Mouse (Mus musculus) mouse trophoblast stem cell (cell line): ENCODE results near the gene Grm3.

Experiments used
- in situ Hi-C, 2 experiments: fragments of 300-500 bp; cut with MseI, MboI; formaldehyde crosslinking; loops; 2 replicates in 1 of 2; 3 replicates in 1 of 2; pipeline ENCODE4 v1.15.1; 2025

Grm3 gene

GRCm38 (mm10) chr5:9724956-9725600 is at the start of gene Grm3:
Gene Grm3 (minus strand): TSS chr5:9725170.
- in situ Hi-C loops: no loop called here

DNA sequence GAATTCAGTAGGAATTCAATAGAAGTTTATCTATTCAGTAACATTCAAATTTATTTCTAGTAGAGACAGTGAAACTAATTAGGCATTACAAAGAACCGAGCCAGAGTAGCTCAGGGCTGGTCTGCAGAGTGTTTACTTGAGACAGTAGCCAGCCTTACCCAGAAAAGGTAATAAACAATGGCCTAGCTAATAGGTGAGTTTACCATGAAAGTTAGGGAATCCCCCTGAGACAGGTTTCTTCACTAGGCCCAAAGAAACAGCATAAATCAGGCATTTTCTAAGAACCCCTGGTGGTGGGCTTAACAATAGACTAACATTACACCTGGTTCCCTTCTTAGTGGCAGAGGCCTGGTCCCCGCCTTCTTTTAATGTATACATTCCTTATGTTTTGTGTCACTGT is 30.8 kb upstream of the Grm3 start:
- in situ Hi-C loops: no loop called here

DNA sequence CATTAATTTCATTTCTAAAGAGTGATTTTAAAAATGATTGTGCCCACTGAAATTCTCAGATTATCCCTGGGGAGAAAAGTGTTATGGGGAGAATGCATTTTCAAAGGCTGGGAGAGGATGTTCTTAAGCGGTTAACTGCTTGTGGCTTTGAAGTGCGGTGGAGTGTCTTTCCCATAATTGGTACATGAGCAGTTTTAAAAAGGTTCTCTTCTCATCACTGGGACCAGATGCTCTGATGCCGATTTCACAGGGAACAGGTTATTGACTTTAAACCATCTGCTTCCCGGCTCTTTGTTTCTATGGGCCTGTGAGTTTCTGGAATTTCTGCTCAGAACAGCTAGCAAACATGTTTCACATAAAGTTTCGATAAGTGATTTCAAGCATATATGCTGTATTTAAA is 23.2 kb upstream of the Grm3 start:
- in situ Hi-C loops: no loop called here

- in situ Hi-C loops: no loop called here
Observed at GRCm38 (mm10) chr5:9744120-9744519, 19.1 kb upstream of the Grm3 start.

GRCm38 (mm10) chr5:9725601-9726268 is 765 bp upstream of the Grm3 start:
- in situ Hi-C loops: no loop called here

- in situ Hi-C loops: no loop called here
Observed at GRCm38 (mm10) chr5:9724287-9724955, 549 bp downstream of the Grm3 start.

DNA sequence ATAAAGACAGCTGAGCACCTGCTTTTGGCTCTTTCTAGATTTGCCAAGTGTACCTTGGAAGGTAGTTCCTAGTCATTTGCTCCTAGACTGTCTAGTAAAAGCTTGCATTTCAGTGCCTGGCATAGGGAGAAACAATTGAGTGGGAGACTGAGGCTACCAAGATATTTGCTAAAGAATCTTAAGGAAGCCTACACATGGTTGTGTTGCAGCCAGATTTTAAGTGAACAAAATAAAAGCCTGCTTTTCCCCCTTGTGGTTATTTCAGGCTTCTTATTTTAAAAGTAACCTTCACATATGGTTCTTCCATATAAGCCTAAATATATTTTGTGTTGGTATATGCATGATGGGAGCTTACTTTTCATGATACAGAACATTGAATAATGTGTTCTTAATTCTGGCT is 3.8 kb downstream of the Grm3 start:
- in situ Hi-C loops: no loop called here

- in situ Hi-C loops: no loop called here
Observed at GRCm38 (mm10) chr5:9716295-9716694, 8.7 kb downstream of the Grm3 start.

DNA sequence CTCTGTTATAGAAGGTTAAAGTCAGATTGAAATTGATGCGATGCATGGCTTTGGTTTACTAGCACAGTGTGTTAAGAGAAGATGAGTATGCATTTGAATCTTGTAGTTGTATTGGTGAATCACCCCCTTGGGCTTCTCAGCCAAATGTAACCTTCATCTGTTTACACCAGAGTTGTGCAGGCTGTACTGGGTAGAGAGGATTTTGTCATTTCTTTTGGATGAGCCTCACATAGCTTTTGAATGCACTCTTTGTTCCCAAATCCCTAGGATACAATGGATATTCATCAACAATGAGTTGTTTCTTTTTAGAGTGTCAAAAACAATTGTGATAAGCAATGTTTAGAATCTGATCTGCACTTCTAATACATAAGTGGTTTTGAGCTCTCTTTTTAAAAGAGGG is 17.9 kb downstream of the Grm3 start:
- in situ Hi-C loops: no loop called here

DNA sequence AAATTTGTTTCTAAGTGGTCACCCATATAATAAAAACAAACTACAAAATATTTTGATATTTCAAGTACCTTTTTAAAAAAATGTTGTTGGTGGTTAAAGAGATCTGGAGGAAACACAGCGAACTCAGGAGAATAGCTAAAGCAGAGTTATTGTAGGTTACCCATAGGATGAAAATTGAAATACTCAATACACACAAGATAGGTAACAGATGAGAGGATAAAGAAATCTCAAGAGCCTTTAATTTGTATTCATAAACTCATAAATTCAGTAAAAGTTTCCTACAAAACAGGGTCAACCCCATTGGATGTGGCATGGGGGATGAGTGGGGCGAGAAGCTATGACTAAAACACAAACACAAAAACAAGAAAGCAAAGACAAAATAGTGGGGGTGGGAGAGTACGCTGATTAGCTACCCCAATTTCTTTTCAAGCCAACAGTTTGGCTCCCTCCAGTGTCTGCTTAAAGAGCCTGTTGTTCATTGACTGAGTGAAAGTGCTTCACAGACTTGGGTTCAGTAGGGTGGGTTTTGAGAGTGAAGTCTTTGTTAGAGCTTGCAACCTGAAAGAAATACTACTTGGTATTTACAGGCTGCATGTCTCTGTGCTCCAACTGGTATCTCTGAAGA is 21.5 kb downstream of the Grm3 start:
- in situ Hi-C loops: no loop called here

DNA sequence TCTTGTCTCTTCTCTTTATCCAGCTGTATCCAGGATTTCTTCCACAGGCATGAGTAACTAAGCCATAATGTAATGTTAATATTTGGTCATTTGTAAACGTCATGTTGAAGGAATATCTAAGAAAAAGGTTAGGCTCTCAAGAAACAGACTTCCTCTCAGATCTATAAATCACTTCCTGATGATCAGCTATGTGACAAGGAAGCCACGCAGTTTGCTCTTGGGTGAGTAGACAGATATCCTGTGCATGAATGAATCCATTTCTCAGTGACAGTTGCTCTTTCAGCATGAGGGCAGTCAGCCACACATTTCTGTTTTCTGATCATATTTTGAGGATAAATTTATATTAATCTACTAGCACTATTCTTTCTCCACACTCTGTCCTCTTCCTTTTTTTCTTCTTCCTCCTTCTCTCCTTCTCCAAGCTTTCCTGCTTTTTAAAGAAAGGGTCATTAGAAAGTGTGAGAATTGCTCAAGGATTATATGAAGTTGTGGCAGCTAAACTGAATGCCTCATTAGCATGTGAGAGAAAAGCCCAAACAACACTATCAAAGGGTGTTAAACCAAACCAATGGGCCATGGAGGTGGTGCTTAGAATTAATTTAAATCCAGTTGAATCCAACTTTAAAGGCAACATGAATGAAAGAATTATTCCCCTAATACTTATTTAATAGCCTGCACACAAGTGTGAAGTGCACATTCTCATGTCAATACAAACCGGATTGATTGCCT is 22.1 kb downstream of the Grm3 start:
- in situ Hi-C loops: no loop called here

- in situ Hi-C loops: no loop called here
Observed at GRCm38 (mm10) chr5:9692333-9692732, 32.6 kb downstream of the Grm3 start.

- in situ Hi-C loops: no loop called here
Observed at GRCm38 (mm10) chr5:9690599-9691242, 34.2 kb downstream of the Grm3 start.

GRCm38 (mm10) chr5:9690192-9690591 is 34.8 kb downstream of the Grm3 start:
- in situ Hi-C loops: no loop called here

DNA sequence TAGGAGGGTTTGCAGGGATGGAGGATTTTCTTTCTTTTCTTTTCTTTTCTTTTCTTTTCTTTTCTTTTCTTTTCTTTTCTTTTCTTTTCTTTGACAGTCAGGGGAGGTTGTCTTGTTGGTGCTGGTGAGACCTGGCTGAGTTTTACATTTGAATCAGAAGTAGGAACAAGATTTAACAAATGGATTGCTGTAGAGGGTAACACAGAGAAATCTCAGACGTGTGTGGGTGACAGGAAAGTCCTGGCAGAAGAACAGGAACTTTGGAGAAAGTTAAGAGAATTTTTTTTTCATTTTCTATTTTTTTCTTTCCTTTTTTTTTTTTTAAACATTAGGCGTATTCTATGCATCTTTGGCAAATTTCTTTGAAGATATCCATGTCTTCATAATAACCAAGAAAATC is 41.8 kb downstream of the Grm3 start:
- in situ Hi-C loops: no loop called here

DNA sequence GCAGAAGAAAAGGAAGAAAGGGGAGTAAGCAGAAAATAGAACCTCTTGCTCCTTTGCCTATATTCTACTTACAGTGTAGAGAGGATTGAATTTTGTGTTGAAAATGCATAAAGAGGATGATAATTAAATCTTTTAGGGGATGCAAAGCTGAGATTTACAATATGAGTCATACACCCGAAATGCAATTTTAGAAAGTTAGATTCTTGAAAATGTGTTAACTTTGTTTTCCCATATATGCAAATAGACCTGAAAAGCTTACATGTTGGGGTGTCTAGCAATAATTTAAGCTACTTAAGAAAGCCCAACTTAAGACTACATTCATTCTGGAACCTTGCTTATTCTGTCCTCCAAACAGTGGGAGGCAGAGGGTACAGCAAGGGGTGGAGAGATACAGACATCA is 56.0 kb downstream of the Grm3 start:
- in situ Hi-C loops: no loop called here

DNA sequence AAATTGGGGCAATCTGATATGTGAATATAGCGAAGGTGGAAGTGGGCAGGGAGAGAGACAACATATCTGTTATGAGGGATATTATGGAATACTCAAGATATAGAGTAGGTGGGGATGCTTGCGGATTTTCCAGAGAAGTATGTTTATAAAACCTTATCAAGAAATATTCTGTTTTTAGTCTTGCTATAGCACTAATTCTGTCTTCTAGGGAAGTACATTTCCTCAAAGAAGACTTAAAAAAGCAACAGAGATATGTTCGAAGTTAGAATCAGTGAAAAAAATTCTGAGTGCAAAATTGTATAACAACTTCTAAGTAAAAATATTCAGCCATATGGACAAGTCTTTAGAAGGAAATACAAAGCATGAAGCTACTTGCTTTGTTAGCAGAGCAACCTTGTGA is 61.6 kb downstream of the Grm3 start:
- in situ Hi-C loops: no loop called here

DNA sequence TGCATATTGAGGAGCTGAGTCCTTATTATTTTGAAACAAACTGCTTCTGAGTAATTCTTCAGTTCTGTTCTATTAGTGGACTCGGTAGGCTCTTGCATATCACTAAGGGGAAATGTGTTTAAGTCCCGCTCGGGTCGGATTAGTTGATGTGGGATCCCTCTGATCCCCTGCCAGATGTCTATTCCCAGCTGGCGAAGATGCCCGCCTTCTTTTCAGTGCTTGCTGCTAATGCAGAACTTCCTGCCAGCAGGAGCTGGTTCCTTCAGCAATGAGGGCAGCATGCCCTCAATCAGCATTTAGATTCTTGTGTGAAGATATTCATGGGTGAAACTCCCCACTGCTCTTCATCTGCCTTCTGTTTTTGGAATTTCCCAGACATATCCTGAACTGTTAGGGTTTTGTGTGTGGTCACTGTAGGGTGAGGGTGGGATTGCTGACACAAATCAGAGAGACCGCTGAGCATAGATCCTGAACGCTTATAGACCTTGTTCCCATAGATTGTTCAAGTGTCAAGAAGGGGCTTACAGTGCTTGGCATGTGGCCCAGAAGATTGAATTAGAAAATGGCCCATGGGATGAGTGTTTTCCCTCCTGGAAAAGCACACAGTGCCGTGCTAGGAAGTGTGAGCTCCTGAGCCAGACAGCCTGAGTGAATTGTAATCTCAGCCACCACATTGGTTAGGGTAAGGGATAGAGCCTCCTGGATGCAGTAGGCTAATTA is 62.9 kb downstream of the Grm3 start:
- in situ Hi-C loops: no loop called here

DNA sequence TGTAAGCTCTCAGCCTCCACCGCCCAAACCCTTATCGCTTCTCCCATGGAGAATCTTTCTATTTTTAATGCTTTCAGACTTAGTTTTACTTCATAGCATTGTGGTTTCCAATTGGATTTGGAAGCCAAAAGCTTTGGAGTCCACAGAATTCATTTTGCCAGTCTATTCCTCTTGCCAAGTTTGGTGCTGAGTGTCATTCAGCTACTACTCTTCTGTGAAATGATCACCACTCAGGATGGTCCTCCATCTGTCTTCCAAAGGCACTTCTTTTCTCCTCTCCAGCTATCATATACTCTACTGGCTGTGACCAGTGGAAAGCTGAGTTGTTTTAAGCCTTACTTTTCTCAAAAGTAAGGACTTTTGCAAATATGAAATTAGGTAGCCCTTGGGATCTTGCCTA is 86.4 kb downstream of the Grm3 start:
- in situ Hi-C loops: no loop called here

DNA sequence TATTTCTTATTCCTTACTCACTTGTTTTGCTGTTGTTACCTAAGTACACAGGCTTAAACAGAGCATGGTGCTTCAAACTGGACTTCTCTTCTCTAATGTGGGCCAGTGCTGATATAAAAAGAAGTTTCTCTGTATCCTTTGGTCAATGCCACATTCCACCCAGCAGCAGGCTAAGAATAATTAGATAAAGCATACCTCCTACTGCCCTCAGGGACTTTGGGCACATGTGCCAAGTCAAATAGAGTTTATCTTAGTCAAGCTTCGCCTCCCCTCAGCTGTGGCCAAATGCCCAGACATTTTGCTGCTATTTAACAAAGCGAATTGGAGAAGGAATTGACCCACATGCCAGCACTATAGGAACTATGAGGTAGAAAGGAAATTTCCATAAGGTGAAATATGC is 97.8 kb downstream of the Grm3 start:
- in situ Hi-C loops: no loop called here

DNA sequence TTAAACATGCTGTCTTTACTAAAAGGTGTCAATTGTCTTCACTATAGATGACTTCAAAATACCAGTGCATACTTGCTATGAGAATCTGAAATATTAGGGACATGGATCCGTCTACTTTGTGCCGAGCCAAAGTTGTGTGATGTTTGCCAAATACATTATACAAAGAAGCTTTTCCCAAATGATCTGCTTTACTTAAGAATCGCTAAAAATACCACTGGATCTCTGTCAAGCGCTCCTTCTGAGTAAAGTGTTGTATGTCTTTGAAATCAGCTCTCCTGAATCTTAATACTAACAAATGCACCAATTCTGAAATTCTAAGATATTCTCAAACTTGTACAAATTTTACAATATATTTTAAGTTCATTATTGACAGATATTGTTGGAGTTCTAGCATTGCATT is 100.6 kb downstream of the Grm3 start:
- in situ Hi-C loops: no loop called here
